Mouse (Mus musculus): Measurements from ENCODE around the gene Pid1.

Pid1 gene

GRCm38 (mm10) chr1:84077023-84077422, 287.0 kb downstream of the Pid1 start:
- no peak for DNase-seq (ENCODE audit: low read depth in 2 of 2, low spot score in 2 of 2)

DNA sequence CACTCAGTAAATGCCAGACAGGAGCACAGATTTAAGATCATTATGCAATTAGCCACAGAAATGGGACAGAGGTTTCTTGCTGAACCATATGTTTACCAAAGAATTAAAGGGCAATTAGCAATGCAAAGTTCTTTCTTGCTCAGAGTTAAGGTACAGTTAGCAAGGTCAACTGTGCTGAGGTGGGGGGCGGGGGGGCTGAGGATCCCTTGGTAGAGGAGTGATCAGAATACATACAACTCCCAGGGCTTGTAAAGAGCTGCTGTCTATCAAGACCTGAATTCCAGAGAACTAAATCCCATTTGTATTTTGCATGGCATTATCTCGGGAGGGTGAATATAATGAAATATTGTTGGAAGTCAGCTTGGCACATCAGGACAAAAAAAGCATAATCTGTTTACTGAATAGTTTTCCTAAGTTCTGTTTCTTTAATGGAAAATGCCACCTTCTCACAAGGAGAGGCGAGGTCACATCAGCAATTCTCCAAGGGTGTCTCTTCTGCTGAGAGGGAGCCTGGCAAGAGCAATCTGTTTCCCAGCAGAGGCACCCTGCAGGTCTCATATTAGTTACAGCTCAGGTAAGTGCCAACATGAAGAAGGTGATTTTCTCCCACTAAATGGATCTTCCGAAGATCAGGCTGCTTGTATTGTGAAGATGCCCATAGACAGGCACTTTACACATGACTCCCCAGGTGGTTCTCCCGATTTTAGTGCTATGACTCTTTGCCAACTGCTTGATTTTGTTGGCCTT, 306.9 kb downstream of the Pid1 start:
- no peak for DNase-seq (ENCODE audit: low read depth in 2 of 2, low spot score in 2 of 2)

DNA sequence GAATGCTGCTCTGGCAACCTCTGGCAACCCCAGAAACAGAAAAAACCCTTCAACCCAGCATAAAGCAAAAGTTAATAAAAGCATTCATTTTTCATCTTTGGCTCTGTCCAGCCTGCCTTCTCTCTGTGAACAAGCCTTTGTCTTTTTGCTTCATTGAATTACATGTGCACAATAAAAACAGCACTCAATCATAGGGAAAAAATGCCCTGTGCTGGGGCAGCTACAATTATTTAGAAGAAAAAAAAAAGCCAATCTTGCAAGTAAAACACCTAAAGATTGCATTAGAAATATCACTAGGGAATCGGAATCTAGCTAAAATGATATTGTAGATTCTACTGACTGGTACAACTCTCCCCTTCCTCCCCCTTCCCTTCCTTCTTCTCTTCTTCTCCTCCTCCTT, 307.7 kb downstream of the Pid1 start:
- DNase-seq (ENCODE audit: low read depth in 2 of 2, low spot score in 2 of 2), result no peak

DNA sequence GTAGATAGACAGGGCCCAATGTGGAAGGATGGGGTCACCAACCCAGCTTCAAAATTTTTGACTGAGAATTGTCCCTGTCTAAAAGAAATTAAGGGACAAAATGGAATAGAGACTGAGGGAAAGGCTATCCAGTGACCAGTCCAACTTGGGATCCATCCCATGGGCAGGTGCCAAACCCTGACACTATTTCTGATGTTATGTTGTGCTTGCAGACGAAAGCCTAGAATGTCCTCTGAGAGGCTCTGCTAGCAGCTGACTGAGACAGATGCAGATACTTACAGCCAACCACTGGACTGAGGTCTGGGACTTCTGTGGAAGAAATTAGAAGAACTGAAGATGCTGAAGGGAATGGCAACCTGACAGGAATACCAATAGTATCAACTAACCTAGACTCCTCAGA, 338.2 kb downstream of the Pid1 start:
- DNase-seq (ENCODE audit: low read depth in 2 of 2, low spot score in 2 of 2), result no peak

- DNase-seq (ENCODE audit: low read depth in 2 of 2, low spot score in 2 of 2), result no peak
Observed at GRCm38 (mm10) chr1:84012871-84013375, 351.1 kb downstream of the Pid1 start.

DNA sequence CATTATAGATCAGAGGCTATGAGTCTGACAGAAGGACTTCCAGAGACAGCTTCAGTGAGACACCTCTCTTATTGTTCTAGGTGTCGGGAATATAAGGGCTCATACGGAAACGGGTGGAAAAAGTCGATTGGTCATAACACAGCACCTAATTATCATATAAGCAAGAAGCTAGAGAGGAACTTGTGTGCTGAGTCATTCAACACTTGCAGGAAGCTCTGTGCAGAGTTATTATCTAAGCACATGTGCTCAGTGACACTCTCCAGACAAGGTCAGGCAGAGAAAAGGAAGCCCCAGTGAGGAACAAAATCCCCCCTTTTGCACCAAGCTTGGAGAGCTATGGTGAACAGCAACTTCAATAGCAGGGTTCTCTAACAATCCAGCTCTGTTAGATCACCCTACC, 361.4 kb downstream of the Pid1 start:
- DNase-seq (ENCODE audit: low read depth in 2 of 2, low spot score in 2 of 2), result no peak
